Mouse (Mus musculus): ENCODE data around the gene Fgf22.

Fgf22 gene

GRCm38 (mm10) chr10:79792339-79793040 lies 37.6 kb downstream of the Fgf22 start:
- DNase-seq (ENCODE audit: low read depth, low spot score) = no peak

- no peak for DNase-seq (ENCODE audit: low read depth, low spot score)
Observed at GRCm38 (mm10) chr10:79793051-79793737, 38.3 kb downstream of the Fgf22 start, which contains the start of gene Palm. Palm (plus strand) TSS chr10:79793572.

GRCm38 (mm10) chr10:79793738-79794490 lies 39.0 kb downstream of the Fgf22 start:
- no peak for DNase-seq (ENCODE audit: low read depth, low spot score)

GRCm38 (mm10) chr10:79794491-79794931 lies 39.6 kb downstream of the Fgf22 start:
- no peak for DNase-seq (ENCODE audit: low read depth, low spot score)

GRCm38 (mm10) chr10:79795905-79796304 lies 41.0 kb downstream of the Fgf22 start:
- DNase-seq (ENCODE audit: low read depth, low spot score) = no peak

GRCm38 (mm10) chr10:79797326-79797725 lies 42.5 kb downstream of the Fgf22 start:
- DNase-seq (ENCODE audit: low read depth, low spot score) = no peak

- DNase-seq (ENCODE audit: low read depth, low spot score) = no peak
Observed at GRCm38 (mm10) chr10:79798289-79798928, 43.5 kb downstream of the Fgf22 start.

GRCm38 (mm10) chr10:79800508-79800907 lies 45.6 kb downstream of the Fgf22 start:
- DNase-seq (ENCODE audit: low read depth, low spot score) = no peak

GRCm38 (mm10) chr10:79801837-79802236 lies 47.0 kb downstream of the Fgf22 start:
- no peak for DNase-seq (ENCODE audit: low read depth, low spot score)

- DNase-seq (ENCODE audit: low read depth, low spot score) = no peak
Observed at GRCm38 (mm10) chr10:79802331-79802971, 47.6 kb downstream of the Fgf22 start.

GRCm38 (mm10) chr10:79803716-79804323 lies 48.9 kb downstream of the Fgf22 start:
- DNase-seq (ENCODE audit: low read depth, low spot score) = no peak

GRCm38 (mm10) chr10:79805636-79806035 lies 50.8 kb downstream of the Fgf22 start:
- no peak for DNase-seq (ENCODE audit: low read depth, low spot score)

GRCm38 (mm10) chr10:79806331-79806730 lies 51.5 kb downstream of the Fgf22 start:
- DNase-seq (ENCODE audit: low read depth, low spot score) = no peak

GRCm38 (mm10) chr10:79806972-79807371 lies 52.1 kb downstream of the Fgf22 start:
- DNase-seq (ENCODE audit: low read depth, low spot score) = no peak

GRCm38 (mm10) chr10:79807826-79808225 lies 53.0 kb downstream of the Fgf22 start:
- DNase-seq (ENCODE audit: low read depth, low spot score) = no peak

Data from c-Kit-negative CD71-positive TER-119-positive erythroid progenitor cells, embryonic 14.5 days (primary cell).